Mouse (Mus musculus): ENCODE data around the gene Jmjd8. TPM values are rescaled to one million over a fixed set of nuclear protein-coding genes. Genes with fewer than 3 reads are reported as not detected.
A peak's percentile ranks its signal among the peaks of the same experiment; 100 is the strongest.

Gene Jmjd8
- polyA plus RNA-seq, 1 experiment = 10.8 TPM

DNA sequence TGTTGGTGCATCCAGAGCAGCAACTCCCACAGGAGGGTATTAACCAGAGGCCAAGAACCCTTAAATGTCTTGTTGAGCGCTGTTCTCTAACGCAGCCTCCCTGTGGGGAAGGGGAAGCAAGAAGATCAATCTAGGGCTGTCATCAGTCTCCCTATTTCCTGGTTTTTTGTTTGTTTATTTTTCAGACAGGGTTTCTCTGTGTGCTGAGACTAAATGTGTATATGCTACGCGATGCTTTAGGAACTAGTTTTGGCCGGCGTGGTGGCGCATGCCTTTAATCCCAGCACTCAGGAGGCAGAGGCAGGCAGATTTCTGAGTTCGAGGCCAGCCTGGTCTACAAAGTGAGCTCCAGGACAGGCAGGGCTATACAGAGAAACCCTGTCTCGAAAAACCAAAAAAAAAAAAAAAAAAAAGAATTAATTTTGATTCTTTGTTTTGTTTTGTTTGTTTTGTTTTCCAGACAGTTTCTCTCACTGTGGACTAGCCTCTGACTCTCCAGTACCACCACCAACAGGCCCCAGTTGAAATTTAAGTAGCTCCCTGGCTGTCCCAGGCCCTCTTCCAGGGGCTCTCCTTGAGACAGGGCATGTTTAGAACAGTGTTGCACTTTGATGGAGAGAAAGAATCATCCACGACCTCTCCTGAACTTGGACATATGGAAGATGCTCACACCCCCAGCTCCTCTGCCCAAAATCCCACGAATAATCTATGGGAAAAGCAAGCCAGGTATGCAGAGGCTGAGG, 44.9 kb downstream of the Jmjd8 start:
- Histone ChIP-seq H3K4me3 (ENCODE audit: insufficient read depth, poor library complexity, severe bottlenecking) (no peak overlapping the region), H3K36me3 (ENCODE audit: control insufficient read depth, insufficient read depth) (peaks cover 4% of the 10 kb centered on the region), H3K79me2 (ENCODE audit: control insufficient read depth, insufficient read depth) (peaks cover 8% of the 10 kb centered on the region), H3K79me3 (ENCODE audit: low read depth) (no peaks in the 10 kb centered on the region), H3K27me3 (ENCODE audit: control insufficient read depth, insufficient read depth, insufficient read length) (no peaks in the 10 kb centered on the region), H3ac (ENCODE audit: control insufficient read depth, insufficient read length, low read depth) (no peak overlapping the region)
- TF ChIP-seq MAX (IDR thresholded peaks at IDR 0.05) (no peak), FOSL1 (IDR thresholded peaks at IDR 0.05; ENCODE audit: insufficient read depth, low read length, poor library complexity, severe bottlenecking) (no peak), USF1 (IDR thresholded peaks at IDR 0.05; ENCODE audit: low read depth) (no peak), MYOG (IDR thresholded peaks at IDR 0.05; ENCODE audit: control insufficient read depth, extremely low read depth, insufficient read length) (no peak), MYOD1 (IDR thresholded peaks at IDR 0.05; ENCODE audit: control insufficient read depth, insufficient read length, low read depth) (no peak), CTCF (IDR thresholded peaks at IDR 0.05; ENCODE audit: control insufficient read depth, insufficient read depth, insufficient read length) (no peak), CEBPB (IDR thresholded peaks at IDR 0.05; ENCODE audit: low read depth) (no peak)

DNA sequence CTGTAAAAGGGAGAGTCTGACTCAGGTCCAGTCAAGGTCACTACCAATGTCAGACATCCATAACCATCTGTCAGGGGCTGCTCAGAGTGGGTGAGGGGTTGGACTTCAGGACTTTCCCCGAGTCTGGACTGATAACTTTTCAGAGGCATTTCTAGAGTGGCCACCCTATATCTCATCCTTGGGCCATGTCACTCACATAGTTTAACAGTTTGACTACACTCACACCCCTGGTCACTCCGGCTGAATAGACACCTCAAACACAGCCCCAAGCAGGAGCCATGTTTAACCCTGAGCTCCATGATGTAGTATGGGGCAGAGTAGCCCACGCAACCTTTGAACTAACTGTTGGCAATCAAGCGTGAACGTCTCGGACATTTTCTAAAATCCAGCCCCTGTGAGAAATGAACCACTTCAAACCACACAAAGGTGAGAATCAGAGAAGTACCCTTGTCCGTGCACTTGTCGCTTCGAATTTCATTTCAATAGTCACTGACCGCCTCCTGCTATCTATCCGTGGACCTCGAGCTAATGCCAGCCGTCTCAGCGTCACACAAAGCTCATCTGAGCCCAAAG, 45.6 kb downstream of the Jmjd8 start:
- Histone ChIP-seq H3K36me3 (ENCODE audit: control insufficient read depth, insufficient read depth) (peaks cover 4% of the 10 kb centered on the region), H3K79me2 (ENCODE audit: control insufficient read depth, insufficient read depth) (peaks cover 8% of the 10 kb centered on the region), H3ac (ENCODE audit: control insufficient read depth, insufficient read length, low read depth) (peak overlapping the region; percentile 67), H3K4me3 (ENCODE audit: insufficient read depth, poor library complexity, severe bottlenecking) (peak overlapping the region; percentile 53), H3K79me3 (ENCODE audit: low read depth) (no peaks in the 10 kb centered on the region), H3K27me3 (ENCODE audit: control insufficient read depth, insufficient read depth, insufficient read length) (no peaks in the 10 kb centered on the region)
- no peak for TF ChIP-seq CTCF (IDR thresholded peaks at IDR 0.05; ENCODE audit: control insufficient read depth, insufficient read depth, insufficient read length)
- TF ChIP-seq USF1 (IDR thresholded peaks at IDR 0.05; ENCODE audit: low read depth) = no peak
- TF ChIP-seq MYOD1 (IDR thresholded peaks at IDR 0.05; ENCODE audit: control insufficient read depth, insufficient read length, low read depth) = no peak
- TF ChIP-seq FOSL1 (IDR thresholded peaks at IDR 0.05; ENCODE audit: insufficient read depth, low read length, poor library complexity, severe bottlenecking) = no peak
- no peak for TF ChIP-seq MYOG (IDR thresholded peaks at IDR 0.05; ENCODE audit: control insufficient read depth, extremely low read depth, insufficient read length)
- no peak for TF ChIP-seq MAX (IDR thresholded peaks at IDR 0.05)
- no peak for TF ChIP-seq CEBPB (IDR thresholded peaks at IDR 0.05; ENCODE audit: low read depth)

DNA sequence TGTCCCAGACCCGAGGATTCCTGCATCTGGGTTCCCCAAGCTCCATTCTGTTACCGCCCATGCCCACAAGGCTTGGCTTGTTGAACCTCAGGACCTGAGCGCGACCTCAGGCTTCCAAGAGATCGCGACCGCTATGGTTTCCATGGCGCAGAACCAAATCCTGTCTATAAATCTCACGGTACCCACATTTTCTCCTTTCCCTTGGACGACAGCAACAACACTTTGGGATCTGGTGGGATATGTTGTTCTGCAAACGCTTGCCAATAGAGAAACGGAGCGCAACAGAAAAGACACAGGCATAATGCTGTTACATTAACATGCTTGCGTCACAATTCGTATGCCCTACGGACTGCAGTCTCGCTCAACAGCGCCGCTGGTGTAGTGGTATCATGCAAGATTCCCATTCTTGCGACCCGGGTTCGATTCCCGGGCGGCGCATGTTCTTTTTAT, 46.1 kb downstream of the Jmjd8 start, which contains the start of gene Mettl26:
TSS of gene Mettl26 (plus strand) at position 354 of the 450 bp plus-strand sequence.
- H3K36me3 ChIP-seq (ENCODE audit: control insufficient read depth, insufficient read depth) = peaks cover 4% of the 10 kb centered on the region
- no peaks in the 10 kb centered on the region for H3K79me3 ChIP-seq (ENCODE audit: low read depth)
- H3K79me2 ChIP-seq (ENCODE audit: control insufficient read depth, insufficient read depth) = peaks cover 8% of the 10 kb centered on the region
- H3K27me3 ChIP-seq (ENCODE audit: control insufficient read depth, insufficient read depth, insufficient read length) = no peaks in the 10 kb centered on the region
- H3K4me3 ChIP-seq (ENCODE audit: insufficient read depth, poor library complexity, severe bottlenecking) = peak within 1 kb of the TSS; percentile 53
- TF ChIP-seq CEBPB (IDR thresholded peaks at IDR 0.05; ENCODE audit: low read depth) (no peak), MYOD1 (IDR thresholded peaks at IDR 0.05; ENCODE audit: control insufficient read depth, insufficient read length, low read depth) (no peak), USF1 (IDR thresholded peaks at IDR 0.05; ENCODE audit: low read depth) (no peak), MYOG (IDR thresholded peaks at IDR 0.05; ENCODE audit: control insufficient read depth, extremely low read depth, insufficient read length) (no peak), CTCF (IDR thresholded peaks at IDR 0.05; ENCODE audit: control insufficient read depth, insufficient read depth, insufficient read length) (no peak), MAX (IDR thresholded peaks at IDR 0.05) (no peak), FOSL1 (IDR thresholded peaks at IDR 0.05; ENCODE audit: insufficient read depth, low read length, poor library complexity, severe bottlenecking) (no peak)
- H3ac ChIP-seq (ENCODE audit: control insufficient read depth, insufficient read length, low read depth) = peak within 1 kb of the TSS; percentile 78

DNA sequence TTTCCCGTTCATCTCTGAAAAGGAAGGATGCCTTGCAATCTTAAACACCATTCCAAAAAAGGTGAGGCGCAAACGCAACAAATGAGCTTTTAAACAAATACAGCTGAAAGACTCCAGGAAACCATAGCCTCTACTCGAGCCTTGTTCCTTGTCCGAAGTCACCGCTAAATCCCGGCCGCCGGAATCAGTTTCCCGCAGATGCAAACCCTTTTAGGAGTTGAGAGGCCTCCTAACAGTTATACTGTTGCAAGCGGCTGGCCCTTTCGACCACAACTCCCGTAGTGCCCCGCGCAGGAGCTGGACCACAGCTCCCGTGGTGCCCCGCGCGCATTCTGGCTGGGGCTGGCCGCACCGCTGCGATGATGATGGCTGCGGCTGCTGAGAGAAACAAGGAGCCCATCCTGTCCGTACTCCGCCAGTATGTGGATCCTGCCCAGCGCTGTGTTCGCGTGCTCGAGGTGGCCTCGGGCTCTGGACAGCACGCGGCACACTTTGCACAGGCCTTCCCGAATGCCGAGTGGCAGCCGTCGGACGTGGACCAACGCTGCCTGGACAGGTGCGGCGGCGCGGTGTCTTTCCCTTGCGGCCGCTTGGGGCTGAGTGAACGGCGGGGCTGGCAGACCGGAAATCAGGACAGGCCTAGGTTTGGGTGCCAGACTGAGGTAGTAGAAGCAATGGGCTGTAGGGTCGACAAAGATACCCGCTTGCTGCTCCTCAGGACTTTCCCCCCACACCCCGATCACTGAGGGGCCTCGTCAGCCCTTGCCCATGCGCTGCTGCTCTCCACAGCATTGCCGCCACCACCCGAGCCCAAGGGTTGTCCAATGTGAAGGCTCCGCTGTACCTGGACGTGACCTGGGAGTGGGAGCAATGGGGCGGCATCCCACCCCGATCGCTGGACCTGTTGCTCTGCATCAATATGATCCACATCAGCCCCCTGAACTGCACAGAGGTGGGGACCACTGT, 46.8 kb downstream of the Jmjd8 start:
- no peaks in the 10 kb centered on the region for H3K79me3 ChIP-seq (ENCODE audit: low read depth)
- H3K27me3 ChIP-seq (ENCODE audit: control insufficient read depth, insufficient read depth, insufficient read length) = no peaks in the 10 kb centered on the region
- peaks cover 4% of the 10 kb centered on the region for H3K36me3 ChIP-seq (ENCODE audit: control insufficient read depth, insufficient read depth)
- peaks cover 8% of the 10 kb centered on the region for H3K79me2 ChIP-seq (ENCODE audit: control insufficient read depth, insufficient read depth)
- H3K4me3 ChIP-seq (ENCODE audit: insufficient read depth, poor library complexity, severe bottlenecking) = peak overlapping the region; percentile 53
- peak overlapping the region; percentile 78 for H3ac ChIP-seq (ENCODE audit: control insufficient read depth, insufficient read length, low read depth)
- TF ChIP-seq MAX (IDR thresholded peaks at IDR 0.05) (peak; percentile 7), CEBPB (IDR thresholded peaks at IDR 0.05; ENCODE audit: low read depth) (no peak), MYOG (IDR thresholded peaks at IDR 0.05; ENCODE audit: control insufficient read depth, extremely low read depth, insufficient read length) (no peak), MYOD1 (IDR thresholded peaks at IDR 0.05; ENCODE audit: control insufficient read depth, insufficient read length, low read depth) (peak; percentile 57)

DNA sequence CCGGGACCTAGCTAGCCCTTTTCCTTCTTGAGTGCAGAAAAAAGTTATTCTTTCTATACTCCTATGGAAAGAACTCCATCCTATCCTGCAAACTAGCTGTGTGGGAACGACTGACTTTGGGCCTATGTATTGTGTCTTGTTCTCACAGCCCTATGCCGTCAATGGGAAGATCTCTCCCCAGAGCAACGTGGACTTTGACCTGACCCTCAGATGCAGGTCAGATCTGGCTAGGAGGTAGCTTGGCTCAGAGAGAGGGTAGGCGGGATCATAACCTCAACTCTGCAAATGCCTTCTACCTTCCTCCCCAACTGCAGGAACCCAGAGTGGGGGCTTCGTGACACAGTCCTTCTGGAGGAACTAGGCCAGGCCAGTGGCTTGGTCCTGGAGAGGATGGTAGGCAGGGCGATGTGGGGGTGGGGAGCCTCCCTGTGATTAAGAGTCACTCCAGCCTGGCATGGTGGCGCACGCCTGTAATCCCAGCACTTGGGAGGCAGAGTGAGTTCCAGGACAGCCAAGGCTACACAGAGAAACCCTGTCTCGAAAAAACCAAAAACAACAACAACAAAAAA, 47.8 kb downstream of the Jmjd8 start:
- H3K79me2 ChIP-seq (ENCODE audit: control insufficient read depth, insufficient read depth) = peaks cover 8% of the 10 kb centered on the region
- H3K27me3 ChIP-seq (ENCODE audit: control insufficient read depth, insufficient read depth, insufficient read length) = no peaks in the 10 kb centered on the region
- H3K36me3 ChIP-seq (ENCODE audit: control insufficient read depth, insufficient read depth) = peaks cover 7% of the 10 kb centered on the region
- TF ChIP-seq CEBPB (IDR thresholded peaks at IDR 0.05; ENCODE audit: low read depth) (no peak), MYOG (IDR thresholded peaks at IDR 0.05; ENCODE audit: control insufficient read depth, extremely low read depth, insufficient read length) (no peak), CTCF (IDR thresholded peaks at IDR 0.05; ENCODE audit: control insufficient read depth, insufficient read depth, insufficient read length) (no peak), FOSL1 (IDR thresholded peaks at IDR 0.05; ENCODE audit: insufficient read depth, low read length, poor library complexity, severe bottlenecking) (no peak), MYOD1 (IDR thresholded peaks at IDR 0.05; ENCODE audit: control insufficient read depth, insufficient read length, low read depth) (no peak), MAX (IDR thresholded peaks at IDR 0.05) (no peak)
- no peak overlapping the region for H3K4me3 ChIP-seq (ENCODE audit: insufficient read depth, poor library complexity, severe bottlenecking)
- no peaks in the 10 kb centered on the region for H3K79me3 ChIP-seq (ENCODE audit: low read depth)
- peak overlapping the region; percentile 42 for H3ac ChIP-seq (ENCODE audit: control insufficient read depth, insufficient read length, low read depth)
